Comparison of ENCODE assay signal across 8 mouse cellular contexts in genomic region chr4:115902816-115903215, GRCm38 (mm10). TPM values are rescaled to one million over a fixed set of nuclear protein-coding genes. Genes with fewer than 3 reads are reported as not detected.
DNase-seq lines count a peak whose midpoint lies in the region; ATAC-seq and TF ChIP-seq lines count a peak whose summit lies in the region.
"Had no signal": no experiment of that assay in that cellular context is flagged by ENCODE, and none has a peak within 500 bp of the region (broad histone marks: within the 10 kb centered on the region; RNA-seq: fewer than 3 reads in every experiment).

No protein-coding gene starts in this region.

- peak; percentile 40 for ATAC-seq in activated CD4-positive, CD25-positive, alpha-beta regulatory T cell, adult 4 months

- intact Hi-C loops in gastrocnemius, postnatal 36 days (cut with DNase I), result loop anchor here (2.0 kb wide), 2 partner anchors 50 to 80 kb away; no protein-coding TSS in a partner anchor

- TF ChIP-seq POLR2A in ES-Bruce4 (IDR thresholded peaks at IDR 0.05; ENCODE audit: insufficient read depth, low read length), result no peak
- no peak for TF ChIP-seq POLR2A in small intestine, adult 2 months (IDR thresholded peaks at IDR 0.05; ENCODE audit: low read depth, low read length)

- H3K27me3 ChIP-seq in ES-Bruce4 (ENCODE audit: control insufficient read depth, insufficient read depth, low read length, poor library complexity, severe bottlenecking), result no peaks in the 10 kb centered on the region; the same call in 1 of the 2 replicates
- peaks cover 13% of the 10 kb centered on the region for H3K27me3 ChIP-seq in small intestine, adult 2 months (ENCODE audit: control insufficient read depth, insufficient read depth, low read length)

- H3K4me3 ChIP-seq in ES-Bruce4 (ENCODE audit: low read depth, low read length), result no peak overlapping the region
- H3K4me3 ChIP-seq in small intestine, adult 2 months (ENCODE audit: low read depth, low read length), result no peak overlapping the region

- no peaks in the 10 kb centered on the region for H3K9me3 ChIP-seq in ES-Bruce4 (replicated peaks; ENCODE audit: control insufficient read depth, insufficient read depth, low read length, poor library complexity, severe bottlenecking)

- H3K27ac ChIP-seq in ES-Bruce4 (ENCODE audit: insufficient read depth, low read length), result no peak overlapping the region
- no peak overlapping the region for H3K27ac ChIP-seq in small intestine, adult 2 months (ENCODE audit: insufficient read depth, low read depth, low read length)

- no peak overlapping the region for H3K9ac ChIP-seq in ES-Bruce4 (ENCODE audit: low read depth, poor library complexity, severe bottlenecking)

- peak; percentile 51 for TF ChIP-seq CTCF in ES-Bruce4 (IDR thresholded peaks at IDR 0.05; ENCODE audit: low read depth, low read length)
- TF ChIP-seq CTCF in small intestine, adult 2 months (IDR thresholded peaks at IDR 0.05; ENCODE audit: extremely low read depth, insufficient read length, insufficient replicate concordance, low read depth, low read length), result peak; percentile 68; the same call in 1 of the 2 replicates

- WGBS in small intestine, adult 2 months, result 19% methylated on average over 5 of the region's 5 CpGs

- DNase-seq in cerebellum, postnatal 25 days, result peak; percentile 82 to 90
- peak; percentile 46 to 64 for DNase-seq in gastrocnemius, postnatal 36 days
- DNase-seq in layer of hippocampus, adult 18-20 months (ENCODE audit: low spot score in 2 of 2), result peak; percentile 63 to 90
- DNase-seq in lung, postnatal 14 days, result peak; percentile 87

- no peak for TF ChIP-seq EP300 in ES-Bruce4 (IDR thresholded peaks at IDR 0.05; ENCODE audit: insufficient read depth, low read depth, low read length)

- no peaks in the 10 kb centered on the region for H3K4me1 ChIP-seq in ES-Bruce4 (ENCODE audit: control insufficient read depth, insufficient read depth, low read length)
- H3K4me1 ChIP-seq in small intestine, adult 2 months (ENCODE audit: control insufficient read depth, insufficient read depth, insufficient read length, low read length), result no peaks in the 10 kb centered on the region

- H3K36me3 ChIP-seq in ES-Bruce4 (ENCODE audit: control insufficient read depth, insufficient read depth, low read length, poor library complexity, severe bottlenecking), result no peaks in the 10 kb centered on the region
- no peaks in the 10 kb centered on the region for H3K36me3 ChIP-seq in small intestine, adult 2 months (ENCODE audit: control insufficient read depth, insufficient read depth, low read length)

RNA-seq across cellular contexts. Expression of gene 6430628N08Rik, which starts 12.4 kb away (rescaled TPM):
- polyA plus RNA-seq in ES-Bruce4 (2011; ENCODE audit: insufficient read depth, insufficient read length, low read depth, missing spikeins), result not detected in 2 replicates
- polyA plus RNA-seq in activated CD4-positive, CD25-positive, alpha-beta regulatory T cell, adult 4 months (2017; shearing (Covaris generic)), result not detected
- not detected for total RNA-seq in gastrocnemius, postnatal 36 days (2021)
- under 1 TPM in 1 of 2 experiments, not detected in 1; 0.20 TPM for total RNA-seq in layer of hippocampus, adult 18-20 months (2021)
- not detected in 2 replicates for polyA plus RNA-seq in small intestine, adult 2 months (2012; rRNA removed)
- polyA plus RNA-seq: lung, embryonic 16.5 days had no signal

RNA-seq across cellular contexts. Expression of gene Kncn, which starts 18.6 kb away (rescaled TPM):
- not detected in 2 replicates for polyA plus RNA-seq in ES-Bruce4 (2011; ENCODE audit: insufficient read depth, insufficient read length, low read depth, missing spikeins)
- polyA plus RNA-seq in activated CD4-positive, CD25-positive, alpha-beta regulatory T cell, adult 4 months (2017; shearing (Covaris generic)), result not detected
- total RNA-seq in gastrocnemius, postnatal 36 days (2021), result not detected
- under 1 TPM in 1 of 2 experiments, not detected in 1; 0.30 TPM for total RNA-seq in layer of hippocampus, adult 18-20 months (2021)
- polyA plus RNA-seq in small intestine, adult 2 months (2012; rRNA removed), result not detected in 2 replicates
- polyA plus RNA-seq: lung, embryonic 16.5 days had no signal

RNA-seq across cellular contexts. Expression of gene Dmbx1, which starts 36.9 kb away (rescaled TPM):
- 0.70 and 0.88 TPM in 2 replicates for polyA plus RNA-seq in ES-Bruce4 (2011; ENCODE audit: insufficient read depth, insufficient read length, low read depth, missing spikeins)
- not detected for polyA plus RNA-seq in activated CD4-positive, CD25-positive, alpha-beta regulatory T cell, adult 4 months (2017; shearing (Covaris generic))
- total RNA-seq in gastrocnemius, postnatal 36 days (2021), result not detected
- total RNA-seq in layer of hippocampus, adult 18-20 months (2021), result not detected
- not detected in 2 replicates for polyA plus RNA-seq in small intestine, adult 2 months (2012; rRNA removed)
